Mouse (Mus musculus) intestine, postnatal 0 days (tissue): ENCODE measurements around the gene Myocd. TPM values are rescaled to one million over a fixed set of nuclear protein-coding genes. Genes with fewer than 3 reads are reported as not detected.
A peak's percentile ranks its signal among the peaks of the same experiment; 100 is the strongest.

Experiments
- ATAC-seq: fragments of 200-750 bp; cut with Nextera tagmentation; 2 replicates; pipeline ENCODE4 v1.8.0; 2017; ENCODE audit warnings: mild to moderate bottlenecking, moderate TSS enrichment, moderate library complexity
- H3K27ac ChIP-seq: fragments of 300-500 bp; sonication (generic); 2 replicates; pipeline ENCODE4 v1.5.1; 2014; ENCODE audit warnings: mild to moderate bottlenecking, low read depth, low read length, moderate library complexity
- H3K27me3 ChIP-seq: fragments of 300-500 bp; sonication (generic); replicated peaks from 2 replicates; pipeline ENCODE4 v1.6.1; 2014; ENCODE audit warnings: low read length, mixed read lengths; ENCODE audit not compliant: control insufficient read depth, insufficient read depth
- H3K36me3 ChIP-seq: fragments of 300-500 bp; sonication (generic); 2 replicates; pipeline ENCODE4 v1.6.1; 2014; ENCODE audit warnings: mild to moderate bottlenecking, moderate library complexity; ENCODE audit not compliant: control insufficient read depth, insufficient read depth
- H3K4me1 ChIP-seq: fragments of 300-500 bp; sonication (generic); replicated peaks from 2 replicates; pipeline ENCODE4 v1.6.1; 2014; ENCODE audit warnings: antibody characterized with exemption, low read length, mixed read lengths; ENCODE audit not compliant: control insufficient read depth, insufficient read depth
- H3K4me2 ChIP-seq: fragments of 300-500 bp; sonication (generic); replicated peaks from 2 replicates; pipeline ENCODE4 v1.6.1; 2014; ENCODE audit warnings: low read depth, mild to moderate bottlenecking, moderate library complexity
- H3K4me3 ChIP-seq: fragments of 300-500 bp; sonication (generic); 2 replicates; pipeline ENCODE4 v1.5.1; 2014; ENCODE audit warnings: low read depth, low read length
- H3K9ac ChIP-seq: fragments of 300-500 bp; sonication (generic); 2 replicates; pipeline ENCODE4 v1.6.1; 2014; ENCODE audit warnings: mild to moderate bottlenecking, low read depth, low read length
- H3K9me3 ChIP-seq: fragments of 300-500 bp; sonication (generic); 2 replicates; pipeline ENCODE4 v1.6.1; 2016; ENCODE audit warnings: mixed run types; ENCODE audit not compliant: control insufficient read depth
- CTCF ChIP-seq: sonication (generic); IDR thresholded peaks from 2 replicates; pipeline ENCODE4 v1.5.1; 2016; ENCODE audit warnings: low read depth, mild to moderate bottlenecking, control low read depth, antibody characterized with exemption, moderate library complexity
- WGBS: fragments of 180-500 bp; shearing (Covaris S2); extraction: QIAGEN DNeasy Blood & Tissue Kit; methylation state at CpG from one replicate; pipeline ENCODE4 v1.1.7; 2014; 5-methylcytosine and 5-hydroxymethylcytosine counted together
- polyA plus RNA-seq: library from polyadenylated mRNA; unstranded; fragments of >200 nt; fragmentation: Nextera tagmentation; extraction: Ambion mirVana; gene quantifications from 2 replicates; pipeline ENCODE4 v1.2.1, GENCODE M21; 2015

The Myocd gene
- polyA plus RNA-seq = 17.0 and 20.6 TPM in 2 replicates

DNA sequence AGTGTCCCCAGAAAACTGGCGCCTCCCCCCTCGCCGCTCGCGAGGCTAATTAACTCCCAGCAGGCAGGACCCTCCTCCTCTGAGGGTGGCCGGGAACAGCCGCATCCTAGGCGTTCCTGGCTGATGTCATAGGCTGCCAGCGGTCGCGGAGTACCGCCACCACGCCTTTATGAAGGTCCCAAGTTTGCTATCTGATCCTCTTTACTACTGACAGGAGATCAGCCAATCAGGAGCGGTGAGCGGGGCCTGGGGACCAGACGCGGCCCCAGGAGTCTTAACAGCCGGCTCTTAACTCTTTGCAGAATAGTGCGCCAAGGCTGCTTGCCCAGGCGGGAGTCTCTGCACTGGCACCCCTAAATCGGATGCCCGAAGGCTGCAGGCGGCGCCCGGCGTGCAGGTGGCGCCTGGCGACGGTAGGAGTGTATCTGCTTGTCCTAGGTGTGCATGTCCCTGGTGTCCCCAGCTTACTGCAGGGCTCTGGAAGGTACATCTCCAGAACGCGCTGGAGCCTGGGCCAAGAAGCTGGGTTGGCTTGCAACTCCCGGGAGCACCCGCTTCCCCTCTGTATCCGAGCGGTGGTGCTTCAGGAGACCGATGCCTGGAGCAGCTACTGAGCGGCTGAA, at the start of gene Myocd:
Gene Myocd, minus strand, starts transcription at position 139 of the 623 bp plus-strand sequence.
- H3K4me3 ChIP-seq = peak within 1 kb of the TSS; percentile 32
- no peak within 1 kb of the TSS for H3K9ac ChIP-seq
- no peak for ATAC-seq
- no peak for TF ChIP-seq CTCF
- H3K27me3 ChIP-seq = peaks cover 17% of the 10 kb centered on the region
- H3K4me1 ChIP-seq = no peaks in the 10 kb centered on the region
- H3K9me3 ChIP-seq = no peaks in the 10 kb centered on the region
- no peaks in the 10 kb centered on the region for H3K36me3 ChIP-seq
- 1% methylated on average over 35 of the region's 37 CpGs for WGBS
- H3K4me2 ChIP-seq = peak within 1 kb of the TSS; percentile 63
- H3K27ac ChIP-seq = no peak within 1 kb of the TSS

DNA sequence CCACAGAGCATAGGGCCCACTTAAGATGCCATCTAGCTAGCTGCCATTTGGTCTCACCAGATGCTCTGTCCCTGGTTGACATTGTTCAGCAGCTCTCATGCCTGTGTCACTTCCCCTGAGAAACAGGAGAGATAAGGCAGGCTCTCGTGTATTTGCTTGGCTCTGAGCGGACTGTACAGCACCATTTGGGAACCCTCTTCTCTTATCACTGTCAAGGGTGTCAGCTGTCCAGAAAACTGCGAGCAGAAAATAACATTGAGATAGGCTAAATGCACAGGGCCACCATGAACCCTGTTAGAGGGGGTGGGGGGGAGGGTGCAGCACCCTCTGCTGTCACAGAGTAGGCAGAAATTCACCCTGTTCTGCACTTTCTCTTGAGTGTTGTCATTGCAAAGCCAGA, 34.0 kb upstream of the Myocd start:
- H3K27me3 ChIP-seq = no peaks in the 10 kb centered on the region
- no peak overlapping the region for H3K4me3 ChIP-seq
- ATAC-seq = no peak
- WGBS = 44% methylated on average over 3 of the region's 3 CpGs
- H3K4me2 ChIP-seq = no peak overlapping the region
- H3K36me3 ChIP-seq = no peaks in the 10 kb centered on the region
- no peaks in the 10 kb centered on the region for H3K9me3 ChIP-seq
- no peak overlapping the region for H3K9ac ChIP-seq
- TF ChIP-seq CTCF = no peak
- H3K4me1 ChIP-seq = no peaks in the 10 kb centered on the region
- H3K27ac ChIP-seq = no peak overlapping the region

DNA sequence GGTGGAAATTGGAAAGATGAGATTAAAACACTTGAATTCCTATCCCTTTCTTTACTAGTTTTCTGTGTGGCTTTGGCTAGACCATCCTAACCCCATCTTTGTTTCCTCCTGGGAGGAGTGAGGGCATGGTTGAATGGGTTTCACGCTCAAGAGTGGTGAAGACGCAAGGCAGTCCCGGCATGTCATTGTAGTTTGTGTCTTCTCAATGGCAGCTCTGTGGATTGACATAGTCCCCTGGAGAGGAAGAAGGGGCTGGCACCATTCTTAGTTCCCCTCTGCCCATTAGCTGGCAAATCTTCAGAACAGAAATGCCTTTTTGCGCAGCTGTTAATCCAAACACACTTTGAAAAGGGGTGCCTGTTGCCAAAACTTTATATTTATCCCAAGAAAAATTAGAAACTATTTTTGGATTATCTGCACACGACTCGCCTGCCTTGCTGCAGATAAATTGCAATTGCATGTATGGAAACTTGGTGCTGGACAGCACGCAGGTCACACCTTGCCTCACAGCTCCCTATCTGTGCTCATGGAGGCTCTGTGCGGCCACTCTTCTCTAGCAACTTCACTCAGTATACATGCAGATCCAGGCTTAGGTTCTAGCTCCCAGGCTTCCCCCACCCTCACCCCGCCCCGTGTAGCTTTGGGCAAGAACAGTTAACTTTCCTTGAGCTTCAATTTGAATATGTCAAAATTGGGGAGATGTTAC, 24.5 kb upstream of the Myocd start:
- H3K4me3 ChIP-seq = no peak overlapping the region

DNA sequence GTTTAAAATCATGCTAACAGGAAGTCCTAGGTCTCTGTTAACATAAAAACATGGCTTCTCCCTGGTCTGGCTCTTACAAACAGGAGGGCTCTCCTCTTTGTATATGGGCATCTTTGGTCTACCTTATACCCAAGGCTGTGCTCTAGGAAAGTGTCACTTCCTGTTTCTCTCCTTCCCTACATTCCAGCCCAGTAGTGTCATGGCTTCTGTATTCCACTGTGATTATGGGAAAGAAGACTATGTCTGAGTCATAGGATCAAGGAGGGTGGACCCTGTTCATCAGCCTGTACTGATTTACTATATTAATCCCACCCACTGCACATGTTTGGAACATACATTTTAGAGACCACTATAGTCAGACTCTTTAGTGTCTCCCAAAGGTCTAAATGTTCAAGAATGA, 23.2 kb upstream of the Myocd start:
- no peak overlapping the region for H3K4me3 ChIP-seq
- no peak overlapping the region for H3K4me2 ChIP-seq
- H3K4me1 ChIP-seq = no peaks in the 10 kb centered on the region
- no peak for TF ChIP-seq CTCF
- no peak overlapping the region for H3K27ac ChIP-seq
- H3K36me3 ChIP-seq = no peaks in the 10 kb centered on the region
- H3K9me3 ChIP-seq = no peaks in the 10 kb centered on the region
- H3K27me3 ChIP-seq = no peaks in the 10 kb centered on the region
- ATAC-seq = no peak
- no peak overlapping the region for H3K9ac ChIP-seq

More for the DNA sequence above, 24.5 kb upstream of the Myocd start:
- no peak for ATAC-seq
- no peaks in the 10 kb centered on the region for H3K9me3 ChIP-seq
- no peaks in the 10 kb centered on the region for H3K4me1 ChIP-seq
- TF ChIP-seq CTCF = no peak
- no peaks in the 10 kb centered on the region for H3K36me3 ChIP-seq
- no peak overlapping the region for H3K27ac ChIP-seq
- no peak overlapping the region for H3K9ac ChIP-seq
- WGBS = 83% methylated on average over 10 of the region's 10 CpGs
- no peaks in the 10 kb centered on the region for H3K27me3 ChIP-seq
- no peak overlapping the region for H3K4me2 ChIP-seq

DNA sequence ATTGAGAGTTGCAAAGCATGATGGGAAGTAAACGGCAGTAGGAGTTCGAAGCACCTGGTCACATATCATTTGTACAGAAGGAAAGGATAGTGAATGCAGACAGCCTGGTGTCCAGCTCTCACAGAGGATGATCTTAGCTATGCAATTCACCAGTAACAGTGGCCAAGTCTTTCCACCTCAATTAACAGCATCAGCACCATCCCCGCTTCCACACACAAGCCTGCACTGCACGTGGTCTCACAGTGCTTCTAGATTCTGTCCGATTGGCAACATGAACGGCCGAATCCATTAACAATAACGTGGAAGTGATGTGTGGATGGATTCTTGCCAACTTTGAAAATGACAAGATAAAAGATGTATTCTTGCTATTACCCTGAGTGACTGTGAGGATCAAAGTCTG, 17.9 kb upstream of the Myocd start:
- Histone ChIP-seq H3K4me3 (no peak overlapping the region), H3K9me3 (no peaks in the 10 kb centered on the region), H3K27ac (no peak overlapping the region), H3K36me3 (no peaks in the 10 kb centered on the region), H3K27me3 (no peaks in the 10 kb centered on the region), H3K9ac (no peak overlapping the region), H3K4me2 (no peak overlapping the region), H3K4me1 (no peaks in the 10 kb centered on the region)
- ATAC-seq = no peak
- WGBS = 87% methylated on average over 8 of the region's 8 CpGs
- no peak for TF ChIP-seq CTCF

DNA sequence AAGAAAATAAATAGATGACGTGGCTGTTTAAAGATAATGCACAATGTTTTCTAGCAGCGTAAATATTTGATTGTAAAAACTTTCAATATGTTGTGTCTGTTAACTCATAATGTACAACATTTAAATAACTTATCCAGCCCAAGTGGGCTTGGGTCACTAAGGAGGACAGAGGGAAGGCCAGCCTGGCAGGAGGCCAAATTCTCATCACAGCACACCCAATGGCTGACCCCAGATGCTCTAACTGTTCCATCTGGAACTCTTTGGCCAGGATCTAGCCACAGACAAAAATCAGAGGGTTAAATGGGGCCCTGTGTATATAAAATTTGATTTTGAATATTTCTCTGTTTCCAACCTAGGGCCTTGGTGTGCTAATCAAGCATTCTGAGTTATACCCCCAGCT, 16.4 kb upstream of the Myocd start:
- no peaks in the 10 kb centered on the region for H3K36me3 ChIP-seq
- no peak for ATAC-seq
- H3K9me3 ChIP-seq = no peaks in the 10 kb centered on the region
- no peak for TF ChIP-seq CTCF
- H3K4me3 ChIP-seq = no peak overlapping the region
- H3K9ac ChIP-seq = no peak overlapping the region
- H3K4me1 ChIP-seq = no peaks in the 10 kb centered on the region
- 67% methylated on average over 2 of the region's 2 CpGs for WGBS
- no peak overlapping the region for H3K4me2 ChIP-seq
- H3K27me3 ChIP-seq = no peaks in the 10 kb centered on the region
- no peak overlapping the region for H3K27ac ChIP-seq
